Mouse (Mus musculus) heart, postnatal 4 days (tissue): ENCODE data around the gene Pfn4. TPM values are rescaled to one million over a fixed set of nuclear protein-coding genes. Genes with fewer than 3 reads are reported as not detected.
"Not testable (repeated sequence)": the region's sequence is repeated elsewhere in the genome, so short reads cannot be mapped to it uniquely, and the experiment has no call there.

ENCODE experiments used
- DNase-seq: peaks from one replicate; pipeline ENCODE4 v3.0.0; 2021
- total RNA-seq, 2 experiments: library from RNA; stranded (reverse); gene quantifications; 2 replicates each; pipeline ENCODE4 v1.2.3; 2021

Gene Pfn4
- total RNA-seq, result 1 to 10 TPM; 3.2 to 3.7 TPM

DNA sequence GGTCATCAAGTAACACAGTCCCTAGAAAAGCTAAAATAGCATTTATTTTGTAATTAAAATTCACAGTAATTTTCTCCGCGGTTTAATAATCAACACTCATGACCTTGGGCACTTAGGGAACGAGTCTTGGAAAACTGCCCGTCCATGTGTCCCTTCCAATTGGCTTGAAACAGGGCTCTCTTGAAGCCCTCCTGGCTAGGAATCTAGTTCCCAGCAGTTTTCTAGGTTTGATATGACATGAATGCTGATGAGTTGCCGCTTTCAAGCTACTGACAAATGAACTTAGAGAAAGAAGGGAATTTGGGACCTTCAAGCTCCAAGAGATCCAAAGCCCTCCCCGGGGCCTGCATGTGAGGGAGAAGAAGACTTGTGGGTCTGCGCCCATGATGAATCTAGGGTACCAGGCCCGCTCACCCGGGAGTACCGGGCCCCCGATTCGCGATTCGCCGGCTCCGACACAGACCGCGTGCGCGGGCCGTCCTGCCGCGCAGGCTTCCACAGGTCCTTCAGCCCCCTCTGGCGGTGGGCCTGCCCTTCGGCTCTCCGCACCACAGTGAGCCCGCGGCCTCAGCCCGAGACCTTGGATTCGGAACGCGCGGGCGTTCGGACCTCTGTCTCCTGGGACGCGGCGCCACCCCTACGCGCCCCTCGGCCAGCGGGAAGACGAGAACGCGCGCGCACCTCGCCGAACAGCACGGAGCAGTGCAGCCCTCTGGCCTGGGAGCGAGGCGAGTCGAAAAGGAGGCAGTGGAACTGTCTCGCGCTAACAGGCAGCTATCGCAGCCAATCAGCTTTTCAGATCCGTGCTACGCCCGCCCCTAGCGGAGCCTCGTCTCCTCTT, at the start of gene Pfn4, which contains the start of gene Fam228b:
TSS of gene Pfn4 (plus strand) at position 531 of the 841 bp plus-strand sequence.
TSS of gene Fam228b (minus strand) at position 776 of the 841 bp plus-strand sequence.
- peak; percentile 98 for DNase-seq

DNA sequence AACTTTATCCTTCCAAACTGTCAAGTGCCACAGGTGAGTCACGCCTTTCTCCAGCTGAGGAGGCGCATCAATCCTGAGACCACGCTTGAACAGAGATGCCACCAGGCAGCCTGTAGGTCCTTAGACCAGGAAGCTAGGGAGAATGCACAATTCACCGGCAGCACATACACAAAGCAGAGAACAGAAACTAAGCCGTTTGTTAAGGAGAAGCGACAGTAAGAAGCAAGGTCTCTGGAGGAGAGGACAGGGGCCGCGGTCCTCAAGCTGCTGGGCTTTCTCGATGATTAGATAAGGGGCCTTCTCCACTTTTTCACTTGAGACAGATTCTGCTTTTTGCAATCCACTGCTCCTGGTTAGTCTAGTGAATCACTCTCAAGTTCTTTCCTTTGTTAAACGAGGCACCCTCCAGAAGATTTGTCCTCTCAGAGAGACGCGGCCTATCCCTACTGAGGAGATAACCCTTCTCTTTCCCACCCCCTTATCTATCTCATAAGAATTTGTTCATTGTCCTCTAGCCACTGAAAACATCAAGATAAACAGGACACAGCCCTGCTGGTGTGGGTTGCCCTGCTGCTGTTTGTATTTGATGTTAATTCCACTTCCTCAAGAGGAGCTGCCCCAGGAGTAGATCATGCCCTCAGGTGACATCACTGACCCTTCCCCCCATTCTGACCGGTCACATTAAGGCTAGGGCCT, 49.6 kb upstream of the Pfn4 start:
- DNase-seq, result no peak

DNA sequence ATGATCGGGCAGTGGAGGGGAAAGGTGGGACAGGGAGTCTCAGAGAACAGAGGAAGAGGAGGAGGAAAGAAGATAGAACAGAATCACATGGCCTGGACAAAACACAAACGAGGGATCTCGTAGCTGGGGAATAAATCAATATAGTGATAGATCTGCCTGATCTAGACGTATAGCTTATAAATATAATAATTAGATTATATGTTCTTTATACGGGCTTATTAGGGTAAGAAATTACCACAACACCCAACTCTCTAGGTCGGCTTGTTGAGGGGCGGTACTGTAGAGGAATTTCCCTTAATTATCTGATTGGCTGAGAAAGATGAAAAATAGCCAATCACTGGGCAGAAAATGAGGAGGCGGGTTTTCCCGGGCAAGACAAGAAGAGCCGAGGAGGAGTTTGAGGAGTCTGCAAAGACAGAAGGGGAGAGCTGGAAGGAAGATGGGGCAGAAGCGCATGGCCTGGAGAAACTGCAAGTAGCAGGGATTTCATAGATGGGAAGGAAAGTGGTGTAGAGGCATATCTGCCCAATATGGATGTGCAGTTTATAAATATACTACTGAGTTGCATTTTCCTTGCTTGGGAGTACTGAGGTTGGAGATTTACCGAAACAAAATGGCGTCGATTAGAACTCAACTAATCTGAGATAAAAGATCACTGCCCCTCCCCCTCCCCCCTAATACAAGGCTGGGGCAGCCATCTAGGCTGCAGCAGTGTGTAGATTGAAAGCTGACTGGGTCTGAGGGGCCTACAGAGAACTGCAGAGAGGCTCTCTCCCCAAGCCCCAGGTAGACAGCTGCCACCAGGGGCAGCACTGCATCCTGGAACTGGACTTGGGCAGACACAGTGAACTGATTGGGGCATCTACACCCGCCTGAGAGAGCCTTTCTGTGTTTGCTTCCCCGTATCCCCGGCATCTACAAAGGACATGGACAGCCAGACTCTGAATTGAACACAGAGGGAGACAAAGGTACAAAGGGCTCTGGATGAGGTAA, 48.8 kb upstream of the Pfn4 start:
- no peak for DNase-seq

DNA sequence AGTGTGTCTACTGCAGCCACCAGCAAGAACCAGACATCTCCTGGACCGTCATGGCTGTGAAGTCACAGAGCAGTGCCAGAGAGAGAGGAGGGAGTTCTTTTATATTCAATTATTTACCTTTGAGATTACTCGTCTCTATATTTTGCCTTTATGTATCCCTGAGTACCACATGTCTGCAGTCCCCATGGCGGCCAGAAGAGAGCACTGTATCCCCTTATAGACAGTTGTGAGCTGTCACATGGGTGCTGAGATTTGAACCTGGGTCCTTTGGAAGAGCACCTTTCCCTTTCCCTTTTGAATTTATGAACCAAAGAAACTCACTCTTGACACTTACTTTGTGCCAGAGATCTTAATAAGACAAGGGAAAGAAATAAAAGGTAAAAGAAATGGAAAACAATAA, 39.7 kb upstream of the Pfn4 start:
- DNase-seq, result no peak

DNA sequence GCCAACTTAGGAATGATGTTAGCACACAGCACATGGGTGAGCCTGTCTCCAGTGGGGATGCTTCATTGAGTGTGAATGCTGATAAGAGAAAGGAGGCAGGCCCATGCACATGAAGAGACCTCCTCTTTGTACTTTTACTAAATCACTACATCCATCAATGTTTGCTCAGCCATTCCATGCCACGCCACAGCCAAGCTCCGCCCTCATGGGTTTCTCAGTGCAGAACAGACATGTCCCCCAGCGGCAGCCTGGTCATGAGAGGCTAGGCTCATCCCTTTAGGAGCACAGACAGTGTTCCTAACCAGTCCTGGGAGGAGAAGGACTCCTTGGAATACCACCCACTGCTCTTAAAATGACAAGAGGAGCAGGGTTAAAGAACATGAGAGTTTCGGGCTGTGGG, 37.2 kb upstream of the Pfn4 start:
- DNase-seq, result no peak

DNA sequence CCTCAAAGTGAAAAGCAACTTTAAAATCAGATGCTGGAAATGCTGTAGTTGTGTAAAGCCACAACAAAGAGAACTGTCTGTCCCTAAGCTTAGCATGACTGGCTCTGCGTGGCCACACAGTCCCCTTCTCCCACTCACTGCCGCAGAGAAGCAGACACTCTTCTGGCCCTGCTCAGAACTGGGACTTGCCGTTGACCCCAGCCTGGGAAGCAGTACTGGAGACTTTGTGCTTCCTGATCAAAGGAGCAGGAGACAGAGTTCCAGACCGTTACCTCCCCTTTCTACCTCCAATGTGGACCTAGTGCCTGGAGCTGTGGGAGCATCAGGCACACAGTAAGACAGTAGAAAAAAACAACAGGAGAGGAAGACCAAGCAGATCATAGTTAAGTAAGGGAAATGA, 36.5 kb upstream of the Pfn4 start:
- DNase-seq, result no peak

DNA sequence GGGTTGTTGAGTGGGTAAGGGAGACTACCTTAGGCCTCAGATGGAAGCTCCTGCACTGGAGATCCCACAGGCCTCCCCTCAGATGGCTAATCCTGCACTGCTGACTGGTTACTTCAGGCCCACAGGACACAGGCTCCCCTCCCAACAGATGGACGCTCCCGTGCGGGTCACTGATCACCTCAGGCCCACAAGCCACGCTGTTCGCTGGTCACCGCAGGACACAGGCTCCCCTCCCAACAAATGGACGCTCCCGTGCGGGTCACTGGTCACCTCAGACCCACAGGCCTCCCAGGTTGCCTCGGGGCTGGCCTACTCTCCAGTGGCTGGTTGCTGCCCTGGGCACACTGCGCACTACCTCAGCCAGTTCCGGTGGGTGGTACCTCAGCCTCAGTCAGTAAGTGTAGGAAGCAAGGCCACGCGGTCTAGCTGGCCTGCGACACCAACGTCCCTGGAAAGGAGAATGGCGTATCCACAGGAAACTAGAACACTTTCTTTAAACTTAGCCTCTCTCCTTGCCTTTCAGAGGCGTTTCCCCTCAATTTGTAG, 30.7 kb upstream of the Pfn4 start, which contains the start of gene Fam228a:
TSS of gene Fam228a (minus strand) at position 400 of the 546 bp plus-strand sequence.
- DNase-seq, result no peak

DNA sequence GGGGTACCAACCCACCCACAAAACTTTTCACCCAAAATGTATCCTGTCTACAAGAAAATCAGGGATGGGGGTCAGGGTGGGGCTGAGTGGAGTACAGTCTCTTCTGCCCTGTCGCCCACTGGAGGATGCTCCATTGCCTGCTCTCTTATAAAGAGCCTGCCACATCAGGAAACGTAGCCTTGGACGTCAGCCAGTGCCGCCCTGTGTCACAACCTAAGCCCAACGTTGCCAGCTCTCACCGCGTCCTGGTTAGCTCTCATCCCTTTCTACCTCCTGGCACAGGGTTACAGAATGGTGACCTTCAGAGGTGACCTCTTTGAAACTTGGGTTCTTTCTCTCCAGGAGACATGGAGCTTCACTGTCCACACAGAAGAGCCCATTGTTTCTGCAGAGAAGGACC, 28.0 kb upstream of the Pfn4 start:
- no peak for DNase-seq

DNA sequence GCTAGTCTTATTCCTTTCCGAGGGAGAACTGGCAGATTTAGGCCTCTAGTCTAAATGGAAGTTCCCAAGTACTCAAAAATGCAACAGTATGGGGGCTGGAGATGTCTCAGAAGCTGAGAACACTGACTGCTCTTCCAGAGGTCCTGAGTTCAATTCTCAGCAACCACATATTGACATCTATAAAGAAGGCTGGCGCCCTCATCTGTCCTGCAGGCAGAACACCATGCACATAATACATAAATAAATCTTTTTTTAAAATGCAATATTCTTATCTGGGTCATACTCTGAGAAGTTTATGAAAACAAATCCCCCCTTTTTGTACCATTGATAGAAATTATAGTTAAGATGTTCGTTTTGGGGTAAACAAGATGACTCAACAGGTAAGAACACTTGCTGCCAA, 26.6 kb upstream of the Pfn4 start:
- no peak for DNase-seq

DNA sequence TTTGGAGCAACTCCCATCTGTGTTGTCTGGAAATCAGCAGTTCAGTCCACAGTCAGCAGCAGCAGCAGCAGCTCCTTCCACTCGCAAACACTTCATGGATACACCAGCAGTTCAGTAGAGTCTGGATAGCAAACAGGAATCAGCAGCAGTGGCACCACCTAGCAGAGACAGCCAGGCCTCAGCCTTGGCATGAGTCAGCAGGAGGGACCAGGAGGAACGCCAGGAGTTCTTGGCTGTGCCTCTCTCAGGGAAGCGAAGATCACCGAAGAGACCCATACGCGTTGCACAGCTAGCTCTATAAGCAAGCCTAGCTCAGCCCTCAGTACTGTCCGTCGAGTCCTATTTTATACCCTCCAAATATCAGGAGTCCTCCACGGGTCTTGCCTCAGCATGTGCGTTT, 24.3 kb upstream of the Pfn4 start:
- no peak for DNase-seq

DNA sequence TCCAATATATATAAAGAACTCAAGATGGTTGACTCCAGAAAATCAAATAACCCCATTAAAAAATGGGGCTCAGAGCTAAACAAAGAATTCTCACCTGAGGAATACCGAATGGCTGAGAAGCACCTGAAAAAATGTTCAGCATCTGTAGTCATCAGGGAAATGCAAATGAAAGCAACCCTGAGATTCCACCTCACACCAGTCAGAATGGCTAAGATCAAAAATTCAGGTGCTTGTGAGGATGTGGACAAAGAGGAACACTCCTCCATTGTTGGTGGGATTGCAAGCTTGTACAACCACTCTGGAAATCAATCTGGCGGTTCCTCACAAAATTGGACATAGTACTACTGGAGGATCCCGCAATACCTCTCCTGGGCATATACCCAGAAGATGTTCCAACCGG, 14.4 kb upstream of the Pfn4 start:
- not testable (repeated sequence) for DNase-seq

DNA sequence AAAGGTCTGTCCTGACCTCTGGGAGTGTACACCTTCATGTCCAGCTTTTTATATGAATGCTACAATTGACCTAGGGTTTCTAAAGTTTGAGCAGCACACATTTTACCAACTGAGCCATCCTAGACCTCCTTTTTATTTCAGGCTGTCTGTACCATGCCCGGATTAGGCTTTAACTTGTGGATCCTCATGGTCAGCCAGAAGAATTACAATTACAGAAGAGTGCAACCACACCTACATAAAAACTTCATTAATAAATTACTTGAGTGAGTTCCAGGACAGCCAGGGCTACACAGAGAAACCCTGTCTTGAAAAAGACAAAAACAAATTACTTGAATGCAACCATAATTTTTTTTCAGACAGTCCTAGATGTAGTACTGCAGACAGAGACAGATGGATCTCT, 11.8 kb upstream of the Pfn4 start:
- no peak for DNase-seq

DNA sequence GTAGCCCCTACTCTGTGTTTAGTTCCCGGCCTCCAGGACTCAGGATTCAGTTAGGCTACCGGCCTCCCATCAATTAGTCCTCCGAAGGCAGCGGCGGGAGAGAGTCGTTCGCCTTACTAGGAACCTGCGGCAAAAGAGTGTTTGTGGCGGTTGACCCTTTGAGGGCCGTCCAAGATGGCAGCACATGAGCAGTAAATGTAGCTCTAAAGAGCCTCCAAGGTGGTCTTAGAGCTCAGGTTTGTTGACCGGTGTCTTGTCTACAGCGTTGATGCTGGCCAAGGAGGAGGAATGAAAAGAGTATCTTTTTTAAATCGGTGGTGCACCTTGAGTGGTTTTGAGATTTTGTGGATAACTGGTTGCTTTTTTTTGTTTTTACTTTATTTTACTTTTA, 506 bp downstream of the Pfn4 start:
- DNase-seq, result no peak

DNA sequence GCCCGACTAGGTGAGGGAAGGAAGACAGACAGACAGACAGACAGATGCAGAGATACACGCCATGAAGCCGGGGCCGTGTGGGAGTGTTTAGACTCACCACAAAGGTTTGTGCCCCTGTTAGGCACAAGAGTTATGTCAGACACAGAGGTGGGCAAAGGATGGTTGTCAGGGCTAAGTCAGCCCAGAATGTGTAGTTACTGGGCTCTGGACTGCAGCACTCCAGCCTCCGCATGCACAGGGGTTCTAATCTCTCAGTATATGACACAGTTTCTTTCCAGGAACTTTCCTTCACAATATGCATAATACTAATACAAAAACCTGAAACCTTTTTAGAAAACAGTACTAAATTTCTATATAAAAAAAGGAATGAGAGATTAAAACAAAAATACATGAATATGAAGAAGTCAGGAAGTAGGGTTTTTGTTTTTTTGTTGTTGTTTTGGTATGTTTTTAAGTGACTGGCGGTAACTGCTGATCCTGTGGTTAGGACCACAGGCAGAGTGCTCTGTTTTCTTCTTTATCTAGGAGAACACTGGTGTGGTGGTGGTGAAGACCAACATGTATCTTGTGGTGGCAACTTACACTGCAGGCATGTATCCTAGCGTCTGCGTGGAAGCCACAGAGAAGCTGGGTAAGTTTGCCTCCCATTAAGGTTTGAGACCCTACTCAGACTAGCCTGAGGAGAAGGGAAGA, 6.2 kb downstream of the Pfn4 start:
- DNase-seq, result no peak

DNA sequence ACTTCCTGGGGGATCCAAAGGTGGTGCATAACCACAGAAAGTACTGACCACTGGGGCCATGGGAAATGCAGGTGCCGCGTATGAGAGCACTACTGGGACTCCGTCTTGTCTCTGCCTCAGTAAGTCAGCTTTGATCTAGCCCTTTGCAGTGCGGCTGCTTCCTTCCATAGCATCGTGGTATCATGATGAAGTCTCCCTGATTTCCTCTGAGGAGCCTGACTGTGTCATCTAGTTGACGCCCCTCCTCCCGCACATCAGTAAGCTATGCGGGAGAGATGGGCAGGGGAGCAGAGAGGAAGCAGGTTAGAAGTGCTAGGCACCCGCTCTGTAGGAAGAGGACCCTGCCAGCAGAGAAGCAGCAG, 6.7 kb downstream of the Pfn4 start:
- DNase-seq, result no peak

DNA sequence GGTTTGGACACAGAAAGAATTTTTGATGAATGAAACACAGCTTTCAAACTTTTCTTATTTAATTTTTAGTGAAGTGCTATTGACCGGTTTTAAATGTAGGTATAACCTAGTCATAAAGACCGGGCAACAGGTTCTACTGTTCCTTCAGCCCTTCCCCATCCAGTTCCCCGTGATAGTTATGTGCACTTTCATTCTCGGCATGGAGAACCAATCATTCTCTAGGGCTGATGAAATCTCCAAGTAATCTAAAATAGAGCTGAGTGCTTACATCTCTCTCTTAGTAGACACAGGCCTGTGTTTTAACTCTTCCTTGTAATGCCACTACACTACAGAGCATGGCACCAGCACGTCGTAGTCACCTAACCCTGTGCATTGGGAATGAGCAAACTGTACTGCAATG, 8.9 kb downstream of the Pfn4 start:
- DNase-seq, result no peak

DNA sequence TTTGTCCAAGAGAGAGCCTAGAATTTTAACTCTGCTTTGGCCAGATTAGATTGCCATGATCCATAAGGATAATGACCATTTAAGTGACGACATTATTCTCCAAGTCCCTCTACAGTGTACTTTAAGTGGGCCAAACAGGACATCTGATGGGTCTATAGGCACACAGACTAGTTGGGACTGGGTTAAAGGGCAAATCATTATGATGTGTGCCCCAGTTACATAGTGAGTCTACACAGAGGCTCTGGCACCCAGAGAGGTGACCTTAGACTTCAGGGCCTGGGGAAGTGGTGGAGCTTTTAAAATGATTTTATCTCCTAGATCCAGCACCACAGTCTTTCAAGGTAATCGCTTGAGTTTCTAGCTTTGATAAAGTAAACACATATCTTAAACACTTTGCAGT, 11.4 kb downstream of the Pfn4 start:
- DNase-seq, result no peak

DNA sequence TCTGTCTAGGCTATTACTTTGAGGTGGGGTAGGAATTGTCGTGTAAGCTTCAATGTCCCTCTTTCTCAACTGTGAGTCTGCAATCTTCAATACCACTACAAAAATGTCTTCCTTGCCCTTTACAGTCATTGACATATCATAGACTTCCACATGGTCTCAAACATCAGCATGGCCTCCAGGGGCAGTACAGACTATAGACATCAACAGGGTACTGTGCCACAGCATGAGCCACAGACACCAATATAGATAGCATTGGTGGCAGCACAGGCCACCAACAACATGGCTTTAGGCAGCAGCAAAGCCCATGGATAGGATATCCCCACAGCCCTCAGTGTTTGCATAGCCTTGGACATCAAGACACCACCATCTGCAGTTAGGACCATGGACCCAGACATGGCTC, 12.4 kb downstream of the Pfn4 start:
- no peak for DNase-seq

DNA sequence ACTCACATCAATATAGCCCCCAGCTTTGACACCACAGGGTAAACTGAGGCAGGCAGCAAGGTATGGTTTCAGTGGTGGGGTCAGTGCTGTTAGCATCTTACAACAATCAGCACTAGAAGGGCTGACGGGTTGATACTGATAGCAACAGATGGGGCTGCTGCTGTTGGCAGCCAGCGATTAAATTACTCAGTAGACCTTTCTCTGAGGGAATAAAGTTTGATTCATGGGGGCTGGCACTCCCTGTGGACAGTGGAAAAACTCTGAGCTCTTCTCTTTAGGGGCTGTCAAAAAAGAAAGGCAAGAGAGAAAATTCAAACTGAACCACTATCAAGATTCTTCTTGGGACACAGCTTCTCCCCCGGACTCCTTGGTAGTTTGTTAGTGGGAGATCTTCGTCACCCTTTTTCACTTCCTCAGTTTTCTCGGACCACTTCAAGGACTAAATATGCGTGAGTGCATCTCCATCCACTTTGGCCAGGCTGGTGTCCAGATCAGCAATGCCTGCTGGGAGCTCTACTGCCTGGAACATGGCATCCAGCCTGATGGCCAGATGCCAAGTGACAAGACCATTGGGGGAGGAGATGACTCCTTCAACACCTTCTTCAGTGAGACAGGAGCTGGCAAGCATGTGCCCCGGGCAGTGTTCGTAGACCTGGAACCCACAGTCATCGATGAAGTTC, 13.0 kb downstream of the Pfn4 start:
- peak; percentile 20 for DNase-seq

DNA sequence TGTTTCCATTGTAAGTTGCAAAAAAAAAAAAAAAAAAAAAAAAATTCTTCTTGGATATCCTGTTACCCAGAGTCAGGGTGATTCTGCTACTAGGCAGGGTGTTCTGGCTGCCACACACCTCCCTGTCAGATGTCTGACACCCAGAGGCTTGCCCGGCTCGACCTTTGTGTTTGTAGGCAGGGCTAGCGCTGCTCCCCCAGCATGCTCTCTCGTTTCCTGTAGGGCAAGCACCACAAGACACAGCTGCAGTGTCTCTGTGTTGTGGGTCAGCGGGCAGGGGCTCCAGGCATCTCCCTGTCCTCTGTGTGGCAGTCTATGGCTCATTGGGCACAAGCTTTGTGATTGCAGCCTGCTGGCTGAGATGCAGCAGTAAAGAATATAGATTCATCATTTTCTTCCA, 14.8 kb downstream of the Pfn4 start:
- no peak for DNase-seq

DNA sequence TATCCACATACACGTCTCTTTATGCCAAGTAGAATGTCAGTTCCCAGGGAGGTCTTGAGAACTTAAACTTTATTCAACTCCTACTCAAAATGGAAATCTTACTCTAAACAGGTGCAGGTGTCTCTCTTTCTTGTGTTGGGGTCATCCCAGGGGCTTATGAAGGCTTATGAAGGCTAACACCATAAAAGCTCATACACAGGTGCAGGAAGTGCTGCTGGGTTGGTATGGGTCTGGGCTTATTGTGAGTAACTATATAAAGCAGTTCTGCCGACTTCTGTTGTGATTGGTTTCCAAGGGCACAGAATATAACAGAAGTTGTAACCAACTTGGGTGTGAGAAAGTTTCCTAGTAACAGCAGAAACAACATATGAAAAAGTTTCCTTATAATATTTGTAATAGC, 15.6 kb downstream of the Pfn4 start:
- DNase-seq, result no peak
